Mouse (Mus musculus): ENCODE results near the gene Cacna1d.

Gene Cacna1d

DNA sequence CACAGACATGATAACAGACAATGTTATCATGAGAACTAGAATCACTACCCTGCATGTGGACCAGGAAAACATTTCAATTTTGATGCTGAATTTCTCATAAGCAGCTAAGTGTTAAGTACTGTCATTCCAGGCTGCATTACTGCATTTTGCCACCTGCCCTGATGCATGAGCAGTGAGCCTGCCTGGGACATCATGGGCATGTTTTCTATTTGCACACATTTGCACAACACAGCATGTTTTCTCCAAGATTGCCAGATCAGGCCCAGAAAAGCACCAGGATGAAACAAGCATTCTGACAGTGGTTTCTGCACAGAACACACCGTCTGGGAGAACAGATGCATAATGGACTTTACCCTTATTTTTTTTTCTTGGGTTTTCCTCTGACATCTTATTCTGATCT, 294.3 kb downstream of the Cacna1d start:
- no peak for DNase-seq

- peak; percentile 48 for DNase-seq
These were observed 295.0 kb downstream of the Cacna1d start for GRCm38 (mm10) chr14:30196235-30196634.

GRCm38 (mm10) chr14:30190308-30190971, 300.8 kb downstream of the Cacna1d start:
- no peak for DNase-seq

DNA sequence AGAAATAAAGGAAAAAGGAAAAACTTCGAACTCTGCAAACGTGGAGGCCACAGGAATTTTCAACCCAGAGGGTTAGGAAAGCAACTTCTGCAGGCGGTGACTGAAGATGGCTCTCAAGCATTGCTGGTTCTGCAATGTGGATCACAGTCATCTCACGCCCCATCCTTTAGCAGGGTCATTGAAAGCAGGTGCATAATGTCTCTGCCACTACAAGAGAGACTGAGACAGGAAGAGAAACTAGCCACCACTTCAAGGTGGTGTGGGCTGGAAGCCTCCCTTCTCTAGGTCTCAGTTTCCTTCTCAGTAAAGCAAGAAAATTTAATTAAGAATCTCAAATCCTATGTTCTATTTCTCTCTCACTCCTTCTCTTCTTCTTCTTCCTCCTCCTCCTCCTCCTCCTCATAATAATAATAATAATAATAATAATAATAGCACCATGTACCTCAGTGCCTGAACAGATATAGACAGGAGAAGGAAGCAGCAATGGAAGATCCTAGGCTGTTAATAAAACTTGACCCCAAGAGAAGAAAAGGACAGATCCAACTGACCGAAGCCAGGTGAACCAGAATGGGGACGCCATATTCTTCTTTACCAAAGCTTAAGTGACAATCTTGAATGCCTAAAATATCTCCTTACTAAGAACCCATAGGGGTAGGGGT, 305.5 kb downstream of the Cacna1d start:
- no peak for DNase-seq

GRCm38 (mm10) chr14:30184445-30185152, 306.7 kb downstream of the Cacna1d start:
- no peak for DNase-seq

- no peak for DNase-seq
These were observed 307.2 kb downstream of the Cacna1d start for GRCm38 (mm10) chr14:30184013-30184412.

GRCm38 (mm10) chr14:30182624-30183524, 308.4 kb downstream of the Cacna1d start:
- DNase-seq, result no peak

DNA sequence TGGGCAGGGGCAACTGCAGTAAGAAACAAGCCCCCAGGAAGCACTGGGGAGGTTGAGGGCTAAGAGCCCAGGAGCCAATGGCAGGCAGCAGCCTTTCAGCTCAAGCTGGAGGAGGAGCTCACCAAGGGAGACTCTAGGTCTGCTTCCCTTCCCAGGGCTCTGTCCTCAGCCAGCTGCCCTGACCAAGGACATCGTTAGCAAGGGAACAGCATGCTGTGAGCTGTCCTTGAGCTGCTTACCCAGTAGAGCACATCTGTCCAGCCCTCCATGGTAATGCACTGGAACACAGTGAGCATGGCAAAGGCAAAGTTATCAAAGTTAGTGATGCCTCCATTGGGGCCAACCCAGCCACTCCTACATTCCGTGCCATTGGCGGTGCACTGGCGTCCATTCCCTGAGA, 312.9 kb downstream of the Cacna1d start:
- no peak for DNase-seq

DNA sequence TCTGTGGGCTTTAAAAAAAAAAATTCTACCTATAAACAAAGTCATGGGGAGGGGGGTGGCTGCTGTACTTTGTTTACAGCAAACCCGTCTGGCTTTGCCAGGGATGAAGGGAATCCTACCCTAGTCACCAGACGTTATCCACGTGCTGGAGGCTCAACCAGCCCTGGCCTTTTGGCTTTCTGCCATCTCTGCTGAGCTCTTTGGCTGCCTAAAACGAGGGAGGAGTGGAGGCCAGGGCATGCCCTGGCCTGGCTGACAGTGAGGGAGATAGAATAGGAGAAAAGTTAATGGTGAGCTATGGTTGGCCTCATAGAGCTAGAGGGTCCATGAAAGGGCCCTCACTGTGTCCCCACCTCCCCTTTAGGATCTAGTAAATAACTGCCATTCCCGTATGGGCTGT, 313.4 kb downstream of the Cacna1d start:
- peak; percentile 60 for DNase-seq

GRCm38 (mm10) chr14:30175362-30175761, 315.9 kb downstream of the Cacna1d start:
- no peak for DNase-seq

DNA sequence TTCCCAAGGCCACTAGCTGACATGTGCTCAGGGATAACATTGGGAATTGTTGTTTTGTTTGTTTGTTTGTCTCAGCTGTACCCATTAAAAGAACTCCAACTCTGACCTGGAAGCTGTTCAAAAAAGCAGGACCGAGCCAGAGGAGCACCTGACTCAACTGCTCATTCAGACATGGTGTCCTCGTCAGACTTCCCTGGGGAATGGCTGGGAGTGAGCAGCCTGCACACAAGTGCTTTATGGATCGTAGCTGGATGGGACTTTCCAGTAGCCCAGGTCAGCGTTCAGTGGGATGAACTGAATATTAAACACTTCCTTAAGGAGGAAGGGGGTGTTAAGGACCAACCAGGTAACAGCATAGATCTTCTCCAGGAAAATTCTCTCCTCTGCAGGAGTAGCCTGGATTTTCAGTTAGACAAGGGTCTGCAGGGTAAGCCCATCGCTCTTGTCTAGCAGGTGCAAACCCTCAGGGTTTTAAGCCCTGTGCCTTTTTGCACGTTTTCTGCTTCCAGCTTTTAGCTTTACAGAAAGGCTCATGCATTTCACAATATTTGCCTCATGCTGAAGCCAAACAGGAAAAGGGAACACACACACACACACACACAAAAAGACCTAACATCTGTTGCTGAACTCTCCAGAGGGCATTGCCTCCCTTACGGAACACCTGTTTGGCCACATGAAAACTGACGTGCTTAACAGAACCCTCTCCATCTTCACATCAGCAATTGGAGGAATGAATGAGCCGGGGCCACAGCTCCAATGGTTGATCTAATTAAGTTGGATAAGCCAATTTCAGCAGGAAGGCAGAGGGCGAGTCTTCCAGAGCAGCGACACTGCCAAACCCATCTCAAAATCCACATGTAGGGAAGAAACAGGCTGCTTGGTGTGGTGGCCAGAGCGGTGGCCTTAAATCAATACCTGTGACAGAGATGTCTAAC, 318.2 kb downstream of the Cacna1d start:
- no peak for DNase-seq

DNA sequence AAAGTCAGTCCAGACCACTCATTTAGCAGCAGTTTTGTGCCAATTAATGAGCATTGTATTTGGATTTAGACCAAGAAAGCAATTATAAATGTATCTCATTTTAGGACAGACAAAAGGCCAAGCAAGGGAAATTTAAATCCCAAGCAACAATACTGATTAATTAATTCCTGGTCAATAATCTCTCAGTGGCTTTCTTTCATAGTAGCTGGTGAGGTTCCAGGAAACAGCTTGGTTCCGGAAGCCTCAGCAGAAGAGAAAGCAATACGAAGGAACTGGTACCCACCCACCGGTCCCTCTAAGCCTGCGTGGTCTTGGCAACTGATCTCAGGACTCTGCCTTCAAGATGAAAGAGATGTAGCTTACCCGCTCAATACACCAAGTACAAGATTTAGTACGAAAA, 319.7 kb downstream of the Cacna1d start:
- no peak for DNase-seq

GRCm38 (mm10) chr14:30171008-30171407, 320.2 kb downstream of the Cacna1d start:
- DNase-seq, result no peak

DNA sequence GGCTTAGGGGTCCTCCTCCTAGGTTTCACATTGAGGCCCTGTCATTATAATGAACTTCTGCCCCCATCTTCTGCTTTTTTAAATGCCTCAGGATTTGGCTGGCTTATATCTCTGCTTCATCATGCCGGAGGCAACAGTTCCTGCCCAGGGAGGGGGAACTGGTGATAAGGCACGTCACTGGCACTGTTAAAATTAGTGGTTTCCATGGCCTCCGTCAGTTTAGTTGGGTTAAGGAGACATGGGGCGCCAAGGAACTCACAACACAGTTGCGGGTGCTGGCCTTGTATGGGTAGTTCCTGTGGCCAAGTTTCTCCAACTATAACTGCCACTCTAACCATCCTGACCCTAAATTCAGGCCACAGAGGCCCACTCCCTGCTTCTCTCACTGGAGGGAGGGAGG, 321.8 kb downstream of the Cacna1d start:
- no peak for DNase-seq

- DNase-seq, result no peak
These were observed 322.4 kb downstream of the Cacna1d start for GRCm38 (mm10) chr14:30168902-30169301.

- no peak for DNase-seq
These were observed 322.9 kb downstream of the Cacna1d start for GRCm38 (mm10) chr14:30168387-30168786.

DNA sequence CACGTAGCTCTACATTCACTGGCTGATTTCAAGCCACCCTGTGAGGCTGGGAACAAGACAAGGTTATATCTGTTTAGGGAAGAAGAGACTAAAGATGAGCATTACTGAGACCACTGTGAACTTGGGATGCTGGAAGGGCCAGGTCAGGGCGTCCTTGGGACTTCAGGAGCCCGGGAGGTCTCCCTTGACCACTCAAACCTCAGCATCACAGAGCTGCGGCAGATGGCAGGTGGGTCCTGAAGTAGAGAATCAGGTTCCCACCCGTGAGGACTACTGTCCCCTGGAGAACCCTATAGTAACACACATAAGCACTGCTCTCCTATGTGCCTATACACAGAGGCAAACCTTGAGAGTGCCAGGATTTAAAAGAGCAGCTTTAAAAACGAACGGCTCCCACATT, 323.6 kb downstream of the Cacna1d start:
- no peak for DNase-seq

- DNase-seq, result no peak
These were observed 325.2 kb downstream of the Cacna1d start for GRCm38 (mm10) chr14:30166036-30166435.

DNA sequence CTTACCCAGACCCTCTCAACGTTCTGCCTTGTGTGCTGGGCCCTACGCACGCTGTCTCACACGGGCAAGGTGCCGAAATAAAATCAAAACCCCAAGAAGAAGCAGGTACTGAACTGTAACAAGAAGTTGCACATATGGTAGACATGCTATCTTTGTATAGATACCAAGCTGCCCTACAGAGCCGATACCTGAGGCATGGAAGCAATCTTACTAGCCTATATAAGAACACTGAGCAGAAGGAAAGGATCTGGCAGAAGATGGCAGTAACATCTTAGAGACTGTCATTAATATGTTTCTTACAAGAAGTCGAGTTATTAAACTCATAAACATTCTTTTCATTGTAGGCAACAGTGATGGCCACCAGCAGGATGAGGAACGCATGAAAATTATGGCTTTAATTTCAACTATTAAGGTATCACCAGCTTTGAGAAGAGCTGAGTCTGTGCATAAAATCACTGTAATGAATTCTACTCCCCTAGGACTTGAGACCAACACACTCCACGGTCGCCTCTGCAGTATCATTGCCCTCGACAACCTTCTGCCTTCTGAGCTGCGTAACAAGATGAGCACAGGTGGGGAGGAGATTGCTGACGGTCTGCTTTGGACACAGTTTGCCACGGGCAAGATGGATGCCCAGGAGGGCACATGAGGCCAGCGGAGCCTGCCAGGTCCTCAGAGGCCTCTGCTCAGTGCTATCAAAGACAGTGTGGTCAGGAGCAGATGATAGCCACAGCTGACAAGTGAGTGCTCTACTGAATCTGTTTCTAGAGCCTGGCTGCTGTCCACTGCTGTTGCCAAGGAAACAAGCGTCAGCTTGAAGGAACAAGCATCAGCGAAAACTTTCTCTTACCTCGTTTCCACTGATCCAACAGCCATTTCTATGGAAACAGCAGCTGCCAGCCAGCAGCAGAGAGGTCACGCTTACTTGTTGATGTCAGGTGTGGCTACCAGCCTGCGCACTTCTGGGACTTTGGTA, 327.2 kb downstream of the Cacna1d start:
- DNase-seq, result peak; percentile 25

- peak; percentile 9 for DNase-seq
These were observed 343.5 kb downstream of the Cacna1d start for GRCm38 (mm10) chr14:30147774-30148173.
